Mouse (Mus musculus) lung, adult 2 months (tissue): Measurements from ENCODE around the gene Runx2.

Source experiments
- CTCF ChIP-seq: fragments of 200-500 bp; IDR thresholded peaks from 2 replicates; pipeline ENCODE4 v1.5.1; 2011; ENCODE audit warnings: mild to moderate bottlenecking, low read length, control low read depth; ENCODE audit not compliant: insufficient read depth
- POLR2A ChIP-seq: fragments of 200-500 bp; IDR thresholded peaks from 2 replicates; pipeline ENCODE4 v1.6.1; 2011; ENCODE audit warnings: low read depth, mild to moderate bottlenecking, control low read depth, low read length, borderline replicate concordance; ENCODE audit errors: extremely low read depth

GRCm38 (mm10) chr17:44728464-44728863, 86.1 kb downstream of the Runx2 start:
- no peak for TF ChIP-seq CTCF
- TF ChIP-seq POLR2A, result no peak
